Mouse (Mus musculus) hindbrain, embryonic 13.5 days (tissue): Measurements from ENCODE around the gene Srebf1. TPM values are rescaled to one million over a fixed set of nuclear protein-coding genes. Genes with fewer than 3 reads are reported as not detected.

Source experiments
- ATAC-seq: fragments of 200-750 bp; cut with Nextera tagmentation; 2 replicates; pipeline ENCODE4 v1.8.0; 2017; ENCODE audit warnings: moderate TSS enrichment; ENCODE audit not compliant: low FRiP score
- H3K27ac ChIP-seq: fragments of 300-500 bp; sonication (generic); 2 replicates; pipeline ENCODE4 v1.5.1; 2015; ENCODE audit warnings: inconsistent platforms, mild to moderate bottlenecking, moderate library complexity
- H3K27me3 ChIP-seq: fragments of 300-500 bp; sonication (generic); 2 replicates; pipeline ENCODE4 v1.6.1; 2015; ENCODE audit warnings: mild to moderate bottlenecking, inconsistent platforms
- H3K36me3 ChIP-seq: fragments of 300-500 bp; sonication (generic); 2 replicates; pipeline ENCODE4 v1.6.1; 2015; ENCODE audit warnings: mild to moderate bottlenecking, inconsistent platforms
- H3K4me1 ChIP-seq: fragments of 300-500 bp; sonication (generic); replicated peaks from 2 replicates; pipeline ENCODE4 v1.6.1; 2015; ENCODE audit warnings: inconsistent platforms
- H3K4me2 ChIP-seq: fragments of 300-500 bp; sonication (generic); 2 replicates; pipeline ENCODE4 v1.6.1; 2015; ENCODE audit warnings: inconsistent platforms, mild to moderate bottlenecking, moderate library complexity
- H3K4me3 ChIP-seq: fragments of 300-500 bp; sonication (generic); 2 replicates; pipeline ENCODE4 v1.5.1; 2015; ENCODE audit warnings: mild to moderate bottlenecking, inconsistent platforms
- H3K9ac ChIP-seq: fragments of 300-500 bp; sonication (generic); 2 replicates; pipeline ENCODE4 v1.6.1; 2015; ENCODE audit warnings: mild to moderate bottlenecking, inconsistent platforms
- H3K9me3 ChIP-seq: fragments of 300-500 bp; sonication (generic); 2 replicates; pipeline ENCODE4 v1.6.1; 2016; ENCODE audit warnings: inconsistent platforms
- WGBS: fragments of 180-500 bp; shearing (Covaris S2); methylation state at CpG from one replicate; pipeline ENCODE4 v1.1.7; 2015; 5-methylcytosine and 5-hydroxymethylcytosine counted together
- polyA plus RNA-seq: library from polyadenylated mRNA; unstranded; fragments of >200 nt; fragmentation: Nextera tagmentation; extraction: Ambion mirVana; gene quantifications from 2 replicates; pipeline ENCODE4 v1.2.1, GENCODE M21; 2015

The Srebf1 gene
- polyA plus RNA-seq, 1 experiment from 2014 or later: 43.9 TPM

DNA sequence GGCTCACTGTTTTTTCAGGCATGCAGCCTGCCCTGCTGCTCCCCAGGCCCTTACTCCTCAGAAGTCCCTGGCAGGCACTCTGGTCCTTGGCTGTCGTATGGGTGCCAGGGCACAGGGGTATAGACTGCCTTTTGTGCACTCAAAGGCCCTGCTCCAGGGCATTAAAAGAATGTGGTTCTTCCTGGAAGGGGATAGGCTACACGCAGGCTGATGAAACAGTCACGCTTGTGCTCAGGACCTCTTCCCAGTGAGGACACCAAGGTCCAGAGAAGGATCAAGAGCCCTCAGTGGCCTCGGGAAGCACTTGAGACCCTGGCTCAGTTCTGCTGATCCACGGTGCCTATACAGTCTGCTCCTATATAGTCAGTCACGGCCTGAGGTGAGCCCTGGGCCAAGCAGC is 9.1 kb downstream of the Srebf1 start:
- no peak for ATAC-seq
- no peaks in the 10 kb centered on the region for H3K9me3 ChIP-seq
- no peaks in the 10 kb centered on the region for H3K27me3 ChIP-seq
- peak overlapping the region; percentile 29; the same call in 1 of the 2 replicates for H3K9ac ChIP-seq
- no peak overlapping the region for H3K4me3 ChIP-seq
- peaks cover 52% of the 10 kb centered on the region for H3K4me1 ChIP-seq
- peaks cover 5% of the 10 kb centered on the region; the same call in 1 of the 2 replicates for H3K36me3 ChIP-seq
- WGBS: 71% methylated on average over 6 of the region's 6 CpGs
- no peak overlapping the region for H3K4me2 ChIP-seq
- peak overlapping the region; percentile 30 for H3K27ac ChIP-seq

DNA sequence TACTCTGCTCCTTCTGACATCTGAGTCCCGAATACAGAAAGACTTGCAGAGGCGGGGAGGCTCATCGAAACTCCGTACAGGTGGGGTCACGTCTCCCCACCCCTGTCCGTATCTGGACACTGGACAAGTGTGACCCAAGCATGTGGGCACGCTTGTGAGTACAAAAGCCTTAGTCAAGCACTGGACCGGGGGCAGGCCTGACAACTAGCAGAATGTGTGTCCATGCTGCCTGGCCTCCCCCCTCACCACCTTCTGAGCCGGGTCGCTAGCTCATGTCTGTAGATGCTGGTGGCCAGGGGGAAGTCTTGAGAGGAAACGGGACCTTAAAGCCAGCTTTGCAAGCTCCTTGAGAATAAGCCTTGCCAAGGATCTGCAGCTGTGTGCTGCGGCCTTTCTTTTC is 10.6 kb downstream of the Srebf1 start:
- H3K27ac ChIP-seq: no peak overlapping the region
- WGBS: 68% methylated on average over 12 of the region's 12 CpGs
- H3K4me2 ChIP-seq: no peak overlapping the region
- peaks cover 67% of the 10 kb centered on the region for H3K4me1 ChIP-seq
- no peak for ATAC-seq
- H3K4me3 ChIP-seq: no peak overlapping the region
- H3K27me3 ChIP-seq: no peaks in the 10 kb centered on the region
- no peaks in the 10 kb centered on the region for H3K9me3 ChIP-seq
- peaks cover 5% of the 10 kb centered on the region for H3K36me3 ChIP-seq
- H3K9ac ChIP-seq: peak overlapping the region; percentile 39; the same call in 1 of the 2 replicates

DNA sequence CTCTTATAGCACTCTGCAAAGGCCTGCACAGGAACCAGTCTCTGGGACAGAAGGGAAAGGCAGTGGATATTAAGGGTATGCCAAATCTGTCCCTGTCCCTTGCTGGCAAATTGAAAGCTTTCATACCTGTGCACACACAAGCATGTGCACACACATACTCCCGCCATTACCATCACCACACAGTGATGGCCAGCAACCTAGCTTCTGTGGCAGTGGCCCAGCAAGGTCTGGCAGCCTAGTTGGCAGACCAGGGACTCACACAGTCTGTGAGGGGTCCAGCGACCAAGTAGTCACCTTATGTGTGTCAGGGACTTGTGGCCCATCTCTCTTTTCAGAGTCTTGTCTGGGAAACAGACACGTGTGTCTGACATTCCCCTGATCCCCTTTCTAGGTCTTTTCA is 11.2 kb downstream of the Srebf1 start:
- Histone ChIP-seq H3K4me1 (peaks cover 73% of the 10 kb centered on the region), H3K27ac (peak overlapping the region; percentile 90), H3K9me3 (no peaks in the 10 kb centered on the region), H3K27me3 (no peaks in the 10 kb centered on the region), H3K4me3 (0 out of 2 replicates have a peak overlapping the region, but pooled peaks have one; percentile 45), H3K4me2 (peak overlapping the region; percentile 65), H3K36me3 (peaks cover 11% of the 10 kb centered on the region), H3K9ac (no peak overlapping the region; the same call in 1 of the 2 replicates)
- 62% methylated on average over 3 of the region's 3 CpGs for WGBS
- no peak for ATAC-seq

DNA sequence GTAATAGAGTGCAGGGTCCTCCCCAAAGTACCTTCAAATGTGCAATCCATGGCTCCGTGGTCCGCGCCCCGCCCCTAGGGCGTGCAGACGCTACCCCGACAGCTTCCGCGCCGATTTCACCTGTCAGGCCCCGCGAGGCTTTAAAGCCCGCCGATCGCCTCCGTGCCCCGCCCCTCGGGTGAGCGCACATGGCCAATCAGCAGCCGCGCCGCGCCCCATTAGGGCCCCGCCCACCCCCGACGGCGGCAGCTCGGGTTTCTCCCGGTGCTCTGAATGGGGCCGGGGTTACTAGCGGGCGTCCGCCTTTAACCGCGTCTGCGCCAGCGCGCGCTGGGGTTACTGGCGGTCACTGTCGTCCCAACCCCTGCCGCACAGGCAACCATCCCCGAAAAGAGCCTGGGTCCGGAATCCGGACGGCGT is 12.1 kb downstream of the Srebf1 start:
- H3K27ac ChIP-seq: peak overlapping the region; percentile 90
- H3K36me3 ChIP-seq: peaks cover 19% of the 10 kb centered on the region
- WGBS: under 1% methylated on average over 47 of the region's 47 CpGs
- peaks cover 82% of the 10 kb centered on the region for H3K4me1 ChIP-seq
- peak overlapping the region; percentile 45 for H3K4me3 ChIP-seq
- ATAC-seq: peak; percentile 83
- no peaks in the 10 kb centered on the region for H3K9me3 ChIP-seq
- peak overlapping the region; percentile 65 for H3K4me2 ChIP-seq
- H3K9ac ChIP-seq: peak overlapping the region; percentile 74
- H3K27me3 ChIP-seq: no peaks in the 10 kb centered on the region

DNA sequence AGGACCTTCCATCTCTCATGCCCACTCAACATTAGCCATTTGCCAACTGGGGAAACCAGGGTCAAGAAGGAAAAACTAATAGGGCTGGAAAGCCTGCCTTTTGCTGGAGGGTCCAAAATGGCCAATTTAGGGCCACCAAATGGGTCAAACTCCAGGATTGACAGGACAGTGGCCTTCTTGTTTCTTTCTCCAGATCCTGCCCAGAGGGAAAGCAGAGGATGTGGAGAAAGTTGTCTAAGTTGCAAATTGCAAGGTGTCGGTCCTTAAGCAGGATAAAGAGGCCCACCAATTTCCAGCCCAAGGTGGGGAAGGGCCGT is 12.5 kb downstream of the Srebf1 start:
- Histone ChIP-seq H3K4me1 (peaks cover 84% of the 10 kb centered on the region), H3K4me3 (peak overlapping the region; percentile 45), H3K9ac (peak overlapping the region; percentile 74), H3K27ac (peak overlapping the region; percentile 90), H3K27me3 (no peaks in the 10 kb centered on the region), H3K4me2 (peak overlapping the region; percentile 65), H3K9me3 (no peaks in the 10 kb centered on the region), H3K36me3 (peaks cover 23% of the 10 kb centered on the region)
- no peak for ATAC-seq
- 8% methylated on average over 2 of the region's 2 CpGs for WGBS

DNA sequence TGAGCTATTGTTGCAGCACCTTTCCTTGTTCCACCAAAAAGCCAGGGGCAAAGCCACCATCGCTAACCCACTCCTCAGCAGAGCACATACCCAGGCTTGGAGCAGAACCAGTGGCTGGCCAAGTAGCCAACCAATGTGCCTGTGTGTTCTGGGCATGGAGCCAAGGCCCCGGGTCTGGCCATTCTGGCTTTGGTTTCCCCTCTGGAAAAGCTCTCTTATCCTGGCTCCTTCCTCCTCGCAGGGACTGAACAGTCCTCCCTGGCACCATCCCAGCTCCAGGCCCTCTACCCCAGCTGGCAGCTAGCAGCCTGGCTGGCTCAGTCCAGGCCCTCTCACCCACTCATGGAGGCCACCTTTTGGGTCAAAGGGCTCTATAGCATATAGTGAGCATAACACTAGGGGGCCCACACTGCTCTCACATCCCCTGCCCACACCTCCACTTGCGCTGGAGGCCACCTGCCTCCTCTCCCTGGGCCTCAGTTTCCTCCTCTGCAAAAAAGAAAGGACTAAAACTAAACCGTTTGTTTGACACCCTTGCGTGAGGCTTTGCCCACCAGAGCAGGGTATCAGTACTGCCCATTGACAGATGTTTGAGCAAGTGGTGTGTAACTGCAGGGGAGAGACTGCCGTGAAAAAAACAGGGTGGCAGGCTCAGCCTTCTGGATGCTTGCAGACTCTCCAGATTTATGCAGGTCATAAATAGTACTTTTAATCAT is 13.0 kb downstream of the Srebf1 start:
- peak overlapping the region; percentile 65 for H3K4me2 ChIP-seq
- peaks cover 84% of the 10 kb centered on the region for H3K4me1 ChIP-seq
- peak overlapping the region; percentile 45 for H3K4me3 ChIP-seq
- peak overlapping the region; percentile 90 for H3K27ac ChIP-seq
- peaks cover 29% of the 10 kb centered on the region for H3K36me3 ChIP-seq
- peak overlapping the region; percentile 74 for H3K9ac ChIP-seq
- 36% methylated on average over 7 of the region's 7 CpGs for WGBS
- no peaks in the 10 kb centered on the region for H3K27me3 ChIP-seq
- H3K9me3 ChIP-seq: no peaks in the 10 kb centered on the region
- peak; percentile 64 for ATAC-seq

DNA sequence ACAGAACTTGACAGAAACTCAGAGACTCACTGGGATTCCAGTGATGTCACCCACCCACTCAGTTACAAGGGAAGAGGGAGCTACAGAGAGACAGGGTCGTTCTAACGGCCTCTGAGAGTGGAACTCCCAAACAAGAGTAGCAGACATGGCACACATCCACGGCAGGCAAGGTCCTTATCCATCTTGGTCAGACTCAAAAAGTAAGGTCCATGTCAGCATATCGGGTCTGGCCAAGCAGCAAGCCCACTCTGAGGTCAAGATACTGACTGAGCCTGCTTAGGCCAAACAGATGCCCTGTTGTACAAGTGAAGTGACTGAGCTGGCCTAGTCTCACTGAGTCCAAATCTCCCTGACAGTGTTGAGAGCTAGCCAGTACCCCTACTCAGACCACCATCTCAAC is 13.7 kb downstream of the Srebf1 start:
- no peak for ATAC-seq
- H3K9me3 ChIP-seq: no peaks in the 10 kb centered on the region
- H3K36me3 ChIP-seq: peaks cover 35% of the 10 kb centered on the region
- peaks cover 88% of the 10 kb centered on the region for H3K4me1 ChIP-seq
- peak overlapping the region; percentile 65 for H3K4me2 ChIP-seq
- H3K27me3 ChIP-seq: no peaks in the 10 kb centered on the region
- peak overlapping the region; percentile 45 for H3K4me3 ChIP-seq
- WGBS: 45% methylated on average over 4 of the region's 4 CpGs
- H3K9ac ChIP-seq: peak overlapping the region; percentile 74
- H3K27ac ChIP-seq: peak overlapping the region; percentile 90

DNA sequence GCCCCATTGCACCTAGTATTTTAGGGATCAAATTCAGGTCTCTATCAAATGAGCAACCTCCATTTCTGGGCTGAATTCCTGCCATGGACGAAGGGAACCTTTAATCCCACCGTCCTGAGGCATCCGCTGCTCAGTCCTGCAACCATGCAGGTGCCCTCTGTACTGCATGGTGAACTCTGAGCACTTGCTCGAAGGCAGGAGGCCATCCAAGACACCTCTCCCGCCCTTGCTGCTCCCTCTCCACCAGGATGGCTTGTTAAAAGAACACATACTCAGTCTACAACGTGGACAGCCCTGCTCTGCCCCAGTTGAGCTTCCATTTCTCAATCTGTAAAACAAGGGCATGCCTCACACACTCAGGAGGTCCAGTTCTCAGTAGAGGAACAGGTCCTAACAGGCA is 14.2 kb downstream of the Srebf1 start:
- Histone ChIP-seq H3K4me3 (peak overlapping the region; percentile 45), H3K9ac (peak overlapping the region; percentile 74), H3K4me1 (peaks cover 89% of the 10 kb centered on the region), H3K27me3 (no peaks in the 10 kb centered on the region), H3K4me2 (peak overlapping the region; percentile 65), H3K27ac (peak overlapping the region; percentile 90), H3K36me3 (peaks cover 39% of the 10 kb centered on the region), H3K9me3 (no peaks in the 10 kb centered on the region)
- no peak for ATAC-seq
- whole genome bisulfite sequencing: 67% methylated on average over 6 of the region's 6 CpGs

DNA sequence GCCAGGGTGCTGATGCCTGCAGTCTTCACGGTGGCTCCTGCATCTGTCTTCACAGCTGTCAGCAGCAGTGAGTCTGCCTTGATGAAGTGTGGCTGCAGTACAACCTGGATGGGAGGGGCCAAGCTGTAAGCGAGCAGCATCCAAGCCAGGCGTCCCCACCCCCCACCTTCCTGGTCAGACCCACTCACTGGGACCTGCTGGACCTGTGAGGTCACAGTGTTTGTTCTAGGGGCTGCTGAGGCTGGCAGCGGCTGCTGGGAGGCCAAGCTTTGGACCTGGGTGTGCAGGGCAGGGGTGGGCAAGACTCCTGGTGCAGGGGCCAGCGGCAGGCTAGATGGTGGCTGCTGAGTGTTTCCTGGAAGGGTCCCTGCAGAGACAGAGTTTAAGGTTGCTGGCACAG is 16.2 kb downstream of the Srebf1 start:
- no peaks in the 10 kb centered on the region for H3K27me3 ChIP-seq
- 71% methylated on average over 5 of the region's 5 CpGs for WGBS
- peak overlapping the region; percentile 63 for H3K9ac ChIP-seq
- peaks cover 59% of the 10 kb centered on the region for H3K36me3 ChIP-seq
- peak overlapping the region; percentile 76 for H3K27ac ChIP-seq
- 0 out of 2 replicates have a peak overlapping the region, but pooled peaks have one; percentile 1 for H3K4me2 ChIP-seq
- H3K4me1 ChIP-seq: peaks cover 85% of the 10 kb centered on the region
- H3K9me3 ChIP-seq: no peaks in the 10 kb centered on the region
- ATAC-seq: no peak
- H3K4me3 ChIP-seq: no peak overlapping the region

DNA sequence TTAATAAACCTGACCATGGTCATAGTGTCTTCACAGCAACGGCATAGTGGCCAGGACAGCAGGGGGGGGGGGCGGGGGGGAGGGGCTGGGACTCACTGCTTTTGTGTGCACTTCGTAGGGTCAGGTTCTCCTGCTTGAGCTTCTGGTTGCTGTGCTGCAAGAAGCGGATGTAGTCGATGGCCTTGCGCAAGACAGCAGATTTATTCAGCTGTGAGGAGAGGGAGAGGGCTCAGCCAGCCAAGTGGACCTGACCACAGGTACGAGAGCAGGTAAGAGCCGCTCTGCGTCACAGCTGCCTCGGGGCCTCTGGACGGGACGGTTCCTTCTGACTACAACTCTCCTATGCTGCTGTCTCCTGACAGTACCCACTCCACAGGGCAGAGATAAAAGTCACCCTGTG is 17.4 kb downstream of the Srebf1 start:
- Histone ChIP-seq H3K4me2 (no peak overlapping the region), H3K27me3 (no peaks in the 10 kb centered on the region), H3K36me3 (peaks cover 71% of the 10 kb centered on the region), H3K4me1 (peaks cover 82% of the 10 kb centered on the region), H3K9me3 (no peaks in the 10 kb centered on the region), H3K4me3 (no peak overlapping the region), H3K9ac (no peak overlapping the region), H3K27ac (peak overlapping the region; percentile 92; the same call in 1 of the 2 replicates)
- WGBS: 88% methylated on average over 11 of the region's 12 CpGs
- no peak for ATAC-seq

DNA sequence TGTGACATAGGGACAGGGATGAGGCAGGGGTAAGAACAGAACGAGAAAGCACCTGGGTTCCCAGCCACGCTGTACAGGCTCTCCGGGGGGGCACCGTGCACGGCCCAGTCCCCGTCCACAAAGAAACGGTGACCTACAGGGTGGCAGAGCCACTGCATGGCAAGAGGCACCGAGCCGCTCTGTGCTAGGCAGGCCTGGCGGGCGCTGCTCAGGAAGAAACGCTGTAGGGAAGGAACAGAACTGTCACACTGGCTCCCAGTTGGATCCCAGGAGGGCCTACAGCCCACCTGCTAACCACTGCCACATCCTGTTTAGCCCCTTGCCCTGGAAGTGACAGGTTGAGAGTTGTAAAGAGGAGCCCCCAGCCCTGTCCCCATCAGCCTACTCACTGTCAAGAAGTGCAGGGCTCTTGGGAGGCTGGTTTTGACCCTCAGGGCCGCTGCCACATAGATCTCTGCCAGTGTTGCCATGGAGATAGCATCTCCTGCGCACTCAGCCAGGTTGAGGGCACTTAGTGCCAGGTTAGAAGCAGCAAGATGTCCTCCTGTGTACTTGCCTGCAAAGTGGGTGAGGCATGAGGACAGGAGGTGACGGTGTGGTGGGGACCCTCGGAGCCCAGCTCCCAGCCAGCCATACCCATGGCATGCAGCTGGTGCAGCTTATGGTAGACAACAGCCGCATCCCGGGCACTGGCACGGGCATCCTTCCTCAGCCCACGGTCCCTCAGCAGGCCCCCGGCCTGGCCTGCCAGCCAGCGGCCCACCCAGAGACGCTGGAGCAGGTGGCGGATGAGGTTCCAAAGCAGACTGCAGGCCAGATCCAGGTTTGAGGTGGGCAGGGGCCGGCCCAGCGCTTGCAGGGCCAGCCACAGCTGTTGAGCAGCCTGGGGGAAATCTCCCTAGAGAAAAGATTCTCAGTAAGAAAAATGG is 19.4 kb downstream of the Srebf1 start:
- Histone ChIP-seq H3K9ac (peak overlapping the region; percentile 59), H3K36me3 (peaks cover 83% of the 10 kb centered on the region), H3K27ac (peak overlapping the region; percentile 92), H3K27me3 (no peaks in the 10 kb centered on the region), H3K4me1 (peaks cover 65% of the 10 kb centered on the region), H3K4me2 (no peak overlapping the region), H3K4me3 (no peak overlapping the region), H3K9me3 (no peaks in the 10 kb centered on the region)
- no peak for ATAC-seq
- 78% methylated on average over 26 of the region's 26 CpGs for WGBS

DNA sequence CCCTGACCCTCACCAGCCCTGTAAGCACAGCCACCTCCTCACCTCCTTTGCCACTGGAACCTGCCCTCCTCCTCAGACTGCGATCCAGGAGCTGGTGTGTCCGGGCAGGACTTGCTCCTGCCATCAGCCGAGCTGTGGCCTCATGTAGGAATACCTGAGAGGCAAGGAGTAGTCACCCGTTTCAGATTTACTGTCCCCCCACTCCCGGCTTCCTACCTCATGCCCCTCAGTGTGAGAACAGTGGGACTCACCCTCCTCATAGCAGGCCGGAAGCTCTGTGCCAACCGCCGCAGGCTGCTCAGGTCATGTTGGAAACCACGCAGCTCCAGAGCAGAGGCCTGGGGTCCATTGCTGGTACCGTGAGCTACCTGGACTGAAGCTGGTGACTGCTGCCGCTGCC is 22.0 kb downstream of the Srebf1 start:
- Histone ChIP-seq H3K9me3 (no peaks in the 10 kb centered on the region), H3K36me3 (peaks cover 89% of the 10 kb centered on the region), H3K27ac (peak overlapping the region; percentile 92), H3K4me1 (peaks cover 40% of the 10 kb centered on the region), H3K4me2 (no peak overlapping the region), H3K9ac (peak overlapping the region; percentile 62), H3K27me3 (no peaks in the 10 kb centered on the region), H3K4me3 (no peak overlapping the region)
- ATAC-seq: no peak
- WGBS: 91% methylated on average over 11 of the region's 11 CpGs
